Mouse (Mus musculus): ENCODE data around the gene Gid4. TPM values are rescaled to one million over a fixed set of nuclear protein-coding genes. Genes with fewer than 3 reads are reported as not detected.
"Not testable (repeated sequence)": the region's sequence is repeated elsewhere in the genome, so short reads cannot be mapped to it uniquely, and the experiment has no call there.

Gene Gid4
- total RNA-seq, 2 experiments from 2014 or later = 44.3 to 47.6 TPM

GRCm38 (mm10) chr11:60426417-60426816 is 9.5 kb downstream of the Gid4 start:
- DNase-seq (ENCODE audit: low spot score) = no peak
- intact Hi-C loops (cut with DNase I) = no loop called here

- DNase-seq (ENCODE audit: low spot score) = no peak
- intact Hi-C loops (cut with DNase I) = no loop called here
These were observed 10.7 kb downstream of the Gid4 start for GRCm38 (mm10) chr11:60427628-60428027.

- no peak for DNase-seq (ENCODE audit: low spot score)
These were observed 16.6 kb downstream of the Gid4 start for GRCm38 (mm10) chr11:60433501-60433900.

GRCm38 (mm10) chr11:60435133-60435532 is 18.2 kb downstream of the Gid4 start:
- no peak for DNase-seq (ENCODE audit: low spot score)
- intact Hi-C loops (cut with DNase I) = no loop called here

More at GRCm38 (mm10) chr11:60433501-60433900, 16.6 kb downstream of the Gid4 start:
- intact Hi-C loops (cut with DNase I) = no loop called here

- DNase-seq (ENCODE audit: low spot score) = no peak
- intact Hi-C loops (cut with DNase I) = no loop called here
These were observed 19.7 kb downstream of the Gid4 start for GRCm38 (mm10) chr11:60436618-60437017.

GRCm38 (mm10) chr11:60439621-60440020 is 22.7 kb downstream of the Gid4 start:
- intact Hi-C loops (cut with DNase I); DNase-seq (ENCODE audit: low spot score): not testable (repeated sequence)

- no peak for DNase-seq (ENCODE audit: low spot score)
- intact Hi-C loops (cut with DNase I) = no loop called here
These were observed 23.2 kb downstream of the Gid4 start for GRCm38 (mm10) chr11:60440176-60440575.

- intact Hi-C loops (cut with DNase I) = no loop called here
- DNase-seq (ENCODE audit: low spot score) = no peak
These were observed 26.0 kb downstream of the Gid4 start for GRCm38 (mm10) chr11:60442896-60443295.

GRCm38 (mm10) chr11:60444007-60444406 is 27.1 kb downstream of the Gid4 start:
- intact Hi-C loops (cut with DNase I) = no loop called here
- DNase-seq (ENCODE audit: low spot score) = no peak

- peak; percentile 69 for DNase-seq (ENCODE audit: low spot score)
- intact Hi-C loops (cut with DNase I) = no loop called here
These were observed 37.3 kb downstream of the Gid4 start, which contains the start of gene Drg2 for GRCm38 (mm10) chr11:60454080-60454744. Gene Drg2 (plus strand): TSS chr11:60454591.

GRCm38 (mm10) chr11:60454745-60455087 is 37.8 kb downstream of the Gid4 start:
- no peak for DNase-seq (ENCODE audit: low spot score)
- intact Hi-C loops (cut with DNase I) = no loop called here

GRCm38 (mm10) chr11:60457973-60458372 is 41.0 kb downstream of the Gid4 start:
- intact Hi-C loops (cut with DNase I) = no loop called here
- DNase-seq (ENCODE audit: low spot score) = no peak

GRCm38 (mm10) chr11:60465943-60466380 is 49.0 kb downstream of the Gid4 start:
- DNase-seq (ENCODE audit: low spot score) = no peak
- intact Hi-C loops (cut with DNase I) = no loop called here

GRCm38 (mm10) chr11:60469039-60469438 is 52.1 kb downstream of the Gid4 start, which contains the start of gene Myo15:
Gene Myo15 (plus strand): TSS chr11:60469339.
- no peak for DNase-seq (ENCODE audit: low spot score)
- intact Hi-C loops (cut with DNase I) = no loop called here

GRCm38 (mm10) chr11:60470743-60471142 is 53.8 kb downstream of the Gid4 start:
- intact Hi-C loops (cut with DNase I) = no loop called here
- no peak for DNase-seq (ENCODE audit: low spot score)

GRCm38 (mm10) chr11:60474534-60474933 is 57.6 kb downstream of the Gid4 start:
- intact Hi-C loops (cut with DNase I) = no loop called here
- DNase-seq (ENCODE audit: low spot score) = no peak

GRCm38 (mm10) chr11:60475668-60476362 is 58.9 kb downstream of the Gid4 start:
- intact Hi-C loops (cut with DNase I) = no loop called here
- no peak for DNase-seq (ENCODE audit: low spot score)

- intact Hi-C loops (cut with DNase I) = no loop called here
- DNase-seq (ENCODE audit: low spot score) = no peak
These were observed 61.2 kb downstream of the Gid4 start for GRCm38 (mm10) chr11:60478121-60478520.

- intact Hi-C loops (cut with DNase I) = no loop called here
- DNase-seq (ENCODE audit: low spot score) = no peak
These were observed 69.3 kb downstream of the Gid4 start for GRCm38 (mm10) chr11:60486267-60486666.

GRCm38 (mm10) chr11:60492726-60493125 is 75.8 kb downstream of the Gid4 start:
- no peak for DNase-seq (ENCODE audit: low spot score)
- intact Hi-C loops (cut with DNase I) = no loop called here

- DNase-seq (ENCODE audit: low spot score) = no peak
- intact Hi-C loops (cut with DNase I) = no loop called here
These were observed 78.7 kb downstream of the Gid4 start for GRCm38 (mm10) chr11:60495692-60496091.

Measured in heart, postnatal 25 days (tissue).